8 mouse cellular contexts compared by ENCODE assay signal in genomic region chr2:148045543-148045936, GRCm38 (mm10). TPM values are rescaled to one million over a fixed set of nuclear protein-coding genes. Genes with fewer than 3 reads are reported as not detected.
DNase-seq lines count a peak whose midpoint lies in the region; ATAC-seq lines count a peak whose summit lies in the region.

No protein-coding gene starts in this region.

- no peak for ATAC-seq in erythroblast, adult 5-6 weeks (replicated peaks; ENCODE audit: low FRiP score, poor library complexity, severe bottlenecking)
- peak; percentile 59 for ATAC-seq in kidney, embryonic 15.5 days (replicated peaks; ENCODE audit: low FRiP score)
- ATAC-seq in midbrain, embryonic 12.5 days (ENCODE audit: low FRiP score, low read depth) = no peak

- peak; percentile 53 for DNase-seq in embryonic facial prominence, embryonic 10.5 days (ENCODE audit: low spot score)
- no peak for DNase-seq in thymus, adult 18-20 months
- no peak for DNase-seq in right cerebral cortex, postnatal 14 days
- DNase-seq in gastrocnemius, postnatal 10 days = no peak

- peak overlapping the region; percentile 42 for H3K4me3 ChIP-seq in erythroblast, embryonic 14.5 days (replicated peaks)
- H3K4me3 ChIP-seq in embryonic facial prominence, embryonic 10.5 days = peak overlapping the region; percentile 50
- peak overlapping the region; percentile 43 for H3K4me3 ChIP-seq in kidney, embryonic 15.5 days (replicated peaks)
- H3K4me3 ChIP-seq in midbrain, embryonic 12.5 days = peak overlapping the region; percentile 39

- H3K9ac ChIP-seq in kidney, embryonic 15.5 days = no peak overlapping the region
- peak overlapping the region; percentile 51; the same call in 1 of the 2 replicates for H3K9ac ChIP-seq in midbrain, embryonic 12.5 days (replicated peaks)

- no peak overlapping the region for H3K27ac ChIP-seq in embryonic facial prominence, embryonic 10.5 days (replicated peaks)
- no peak overlapping the region for H3K27ac ChIP-seq in kidney, embryonic 15.5 days
- H3K27ac ChIP-seq in midbrain, embryonic 12.5 days (replicated peaks) = peak overlapping the region; percentile 77

- no peaks in the 10 kb centered on the region; the same call in 1 of the 2 replicates for H3K36me3 ChIP-seq in erythroblast, embryonic 14.5 days (ENCODE audit: control insufficient read depth)
- no peaks in the 10 kb centered on the region for H3K36me3 ChIP-seq in embryonic facial prominence, embryonic 10.5 days (replicated peaks)
- H3K36me3 ChIP-seq in kidney, embryonic 15.5 days = no peaks in the 10 kb centered on the region
- no peaks in the 10 kb centered on the region for H3K36me3 ChIP-seq in midbrain, embryonic 12.5 days

- peak overlapping the region; percentile 72 for H3K4me2 ChIP-seq in kidney, embryonic 15.5 days
- peak overlapping the region; percentile 44 for H3K4me2 ChIP-seq in midbrain, embryonic 12.5 days (replicated peaks)

- WGBS in embryonic facial prominence, embryonic 10.5 days = under 1% methylated on average over 25 of the region's 25 CpGs
- under 1% methylated on average over 25 of the region's 25 CpGs for WGBS in kidney, embryonic 15.5 days
- under 1% methylated on average over 25 of the region's 25 CpGs for WGBS in midbrain, embryonic 12.5 days

- no peaks in the 10 kb centered on the region; the same call in 1 of the 2 replicates for H3K9me3 ChIP-seq in erythroblast, embryonic 14.5 days (ENCODE audit: control insufficient read depth, low read length)
- no peaks in the 10 kb centered on the region for H3K9me3 ChIP-seq in embryonic facial prominence, embryonic 10.5 days
- no peaks in the 10 kb centered on the region for H3K9me3 ChIP-seq in kidney, embryonic 15.5 days (replicated peaks)
- H3K9me3 ChIP-seq in midbrain, embryonic 12.5 days = no peaks in the 10 kb centered on the region

- no peaks in the 10 kb centered on the region for H3K4me1 ChIP-seq in erythroblast, embryonic 14.5 days (ENCODE audit: control insufficient read depth)
- H3K4me1 ChIP-seq in embryonic facial prominence, embryonic 10.5 days = peaks cover 38% of the 10 kb centered on the region
- peaks cover 41% of the 10 kb centered on the region for H3K4me1 ChIP-seq in kidney, embryonic 15.5 days
- peaks cover 9% of the 10 kb centered on the region; the same call in 1 of the 2 replicates for H3K4me1 ChIP-seq in midbrain, embryonic 12.5 days

- peaks cover 90% of the 10 kb centered on the region for H3K27me3 ChIP-seq in erythroblast, embryonic 14.5 days (ENCODE audit: control insufficient read depth)
- peaks cover 100% of the 10 kb centered on the region for H3K27me3 ChIP-seq in embryonic facial prominence, embryonic 10.5 days (replicated peaks; ENCODE audit: low read depth, poor library complexity, severe bottlenecking)
- H3K27me3 ChIP-seq in kidney, embryonic 15.5 days = peaks cover 100% of the 10 kb centered on the region
- H3K27me3 ChIP-seq in midbrain, embryonic 12.5 days = peaks cover 98% of the 10 kb centered on the region

RNA-seq across cellular contexts. Expression of gene Foxa2, which starts 1.2 kb away (rescaled TPM):
- polyA plus RNA-seq in erythroblast, embryonic 14.5 days (2012) = 0.13 TPM in 1 of 2 replicates, not detected in the other
- total RNA-seq in erythroblast, adult 5-6 weeks (2015; ENCODE audit: low replicate concordance) = not detected in 2 replicates
- total RNA-seq in erythroblast, adult 5-6 weeks (2017; ENCODE audit: low replicate concordance) = not detected in 2 replicates
- 1.8 and 2.4 TPM in 2 replicates for polyA plus RNA-seq in embryonic facial prominence, embryonic 10.5 days (2016; fragmentation: Nextera tagmentation; extraction: Ambion mirVana)
- polyA plus RNA-seq in kidney, embryonic 15.5 days (2015; fragmentation: Nextera tagmentation; extraction: Ambion mirVana) = 0.17 and 0.58 TPM in 2 replicates
- polyA plus RNA-seq in midbrain, embryonic 12.5 days (2016; fragmentation: Nextera tagmentation; extraction: Ambion mirVana) = 6.7 and 14.0 TPM in 2 replicates
- not detected for total RNA-seq in gastrocnemius, postnatal 10 days (2021)
